Mouse (Mus musculus) neutrophil, adult 5-6 weeks (primary cell): ENCODE measurements around the gene Actl6b. TPM values are rescaled to one million over a fixed set of nuclear protein-coding genes. Genes with fewer than 3 reads are reported as not detected.
A peak's percentile ranks its signal among the peaks of the same experiment; 100 is the strongest.

ENCODE experiments used
- ATAC-seq: fragments of 151-379, 151-347 bp; 2 replicates; pipeline ENCODE4 v1.8.0; 2017; ENCODE audit warnings: mild to moderate bottlenecking, moderate TSS enrichment; ENCODE audit not compliant: insufficient number of reproducible peaks, poor library complexity, low FRiP score, severe bottlenecking; ENCODE audit errors: extremely low read depth
- total RNA-seq: library from RNA; stranded (forward); fragments of 200-1000 nt; gene quantifications from 2 replicates; pipeline ENCODE4 v1.2.3, GENCODE M21; 2017

Actl6b gene
- 0.37 TPM in 1 of 2 replicates, not detected in the other for total RNA-seq

DNA sequence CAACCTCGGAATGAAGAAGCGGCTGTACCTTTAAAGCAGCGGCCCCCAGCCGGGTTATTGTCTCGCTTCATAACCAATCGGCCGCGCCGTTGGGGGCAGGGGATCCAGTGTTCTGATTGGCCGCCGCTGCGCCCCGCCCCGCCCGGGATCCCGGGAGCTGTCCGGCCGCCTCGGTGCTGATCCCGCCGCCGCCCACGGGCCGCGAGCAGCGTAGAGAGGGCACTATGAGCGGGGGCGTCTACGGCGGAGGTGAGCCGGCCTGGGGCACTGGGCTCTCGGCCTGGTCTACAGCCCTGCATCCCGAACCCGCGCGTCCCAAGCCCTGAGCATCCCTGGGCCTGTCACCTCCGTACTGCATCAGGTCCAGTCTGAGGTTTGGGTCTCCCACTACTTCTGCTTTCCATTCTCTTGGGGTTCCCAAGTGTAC, at the start of gene Actl6b:
Gene Actl6b, plus strand, starts transcription at position 107 of the 427 bp plus-strand sequence.
- no peak for ATAC-seq

DNA sequence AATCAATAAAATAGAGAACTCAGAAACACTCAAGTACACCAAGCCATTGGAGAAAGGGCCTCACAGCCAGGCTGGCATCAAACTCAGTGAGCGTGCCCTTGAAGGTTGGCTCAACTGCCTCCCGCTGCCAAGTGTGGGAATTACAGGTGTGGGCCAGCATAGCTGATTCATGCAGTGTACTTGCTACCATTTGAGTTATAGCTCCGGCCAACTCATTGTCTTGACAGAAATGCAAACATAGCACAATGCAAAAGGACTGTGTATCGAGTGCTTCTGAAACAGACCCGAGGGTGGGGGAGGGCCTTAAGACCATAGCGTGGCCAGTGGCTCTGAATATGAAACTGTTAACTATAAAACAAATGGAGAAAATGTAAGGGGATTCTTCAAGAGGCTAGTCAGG, 49.3 kb upstream of the Actl6b start:
- ATAC-seq = no peak

DNA sequence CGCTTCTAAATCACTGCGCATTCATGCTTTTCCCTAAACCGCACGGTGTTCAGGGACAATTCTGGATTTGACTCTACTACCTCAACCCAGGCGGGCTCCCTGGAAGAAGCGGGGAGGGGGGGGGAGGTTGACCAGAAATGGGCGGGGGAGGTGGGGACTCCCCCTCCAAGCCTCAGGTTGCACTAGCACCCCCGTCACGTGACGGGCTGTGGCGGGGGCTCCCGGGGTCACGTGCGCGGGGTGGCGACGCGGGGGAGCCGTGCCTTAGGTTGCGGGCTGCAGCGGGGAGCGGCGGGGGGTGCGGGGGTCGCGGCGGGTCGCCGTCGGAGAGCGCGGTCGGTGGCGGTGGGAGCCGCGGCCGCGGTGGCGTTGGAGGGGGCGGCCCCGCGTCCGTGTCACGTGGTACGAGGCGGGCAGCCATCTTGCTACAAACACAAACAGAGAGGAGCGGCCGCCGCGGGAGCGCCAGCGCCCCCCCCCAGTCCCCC, 43.3 kb upstream of the Actl6b start:
- peak; percentile 35; the same call in 1 of the 2 replicates for ATAC-seq

DNA sequence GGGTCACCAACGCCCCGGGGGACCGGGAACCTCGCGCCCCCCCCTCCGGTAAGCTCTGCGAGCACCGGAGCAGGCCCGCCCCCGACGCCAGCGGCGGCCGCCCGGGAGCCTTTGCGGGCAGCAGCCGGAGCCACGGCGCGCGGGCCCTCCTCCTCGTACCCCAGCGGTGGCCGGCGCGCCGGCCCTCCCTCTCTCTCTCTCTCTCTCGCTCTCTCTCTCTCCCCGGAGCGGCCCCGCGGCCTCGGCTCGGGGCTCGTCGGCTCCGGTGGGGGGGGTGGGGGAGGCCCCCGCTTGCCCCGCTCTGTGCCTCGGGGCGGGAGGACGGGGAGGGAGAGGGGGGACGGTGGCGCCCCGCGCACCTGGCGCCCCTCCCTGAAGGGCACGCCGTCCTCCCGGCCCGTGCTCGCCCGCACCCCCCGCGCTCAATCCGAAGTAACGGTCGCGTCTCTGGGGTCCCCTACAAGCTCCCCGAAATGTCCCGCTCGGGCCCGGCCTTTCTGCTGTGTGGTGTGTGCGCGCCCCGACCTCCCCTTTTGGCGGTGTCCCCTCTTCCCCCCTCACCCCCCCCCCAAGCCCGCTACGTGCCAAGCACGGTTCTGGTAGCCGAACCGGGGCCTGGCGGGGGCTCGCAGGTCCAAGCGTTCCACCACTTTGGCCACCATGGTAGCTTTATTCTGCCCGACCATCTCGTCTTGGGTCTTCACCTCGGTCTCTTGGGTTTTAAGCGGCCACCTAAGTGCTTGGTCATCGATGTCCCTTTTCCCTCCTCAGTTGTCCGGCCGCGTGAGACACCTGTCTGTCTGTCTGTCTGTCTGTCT, 42.5 kb upstream of the Actl6b start:
- ATAC-seq = no peak

DNA sequence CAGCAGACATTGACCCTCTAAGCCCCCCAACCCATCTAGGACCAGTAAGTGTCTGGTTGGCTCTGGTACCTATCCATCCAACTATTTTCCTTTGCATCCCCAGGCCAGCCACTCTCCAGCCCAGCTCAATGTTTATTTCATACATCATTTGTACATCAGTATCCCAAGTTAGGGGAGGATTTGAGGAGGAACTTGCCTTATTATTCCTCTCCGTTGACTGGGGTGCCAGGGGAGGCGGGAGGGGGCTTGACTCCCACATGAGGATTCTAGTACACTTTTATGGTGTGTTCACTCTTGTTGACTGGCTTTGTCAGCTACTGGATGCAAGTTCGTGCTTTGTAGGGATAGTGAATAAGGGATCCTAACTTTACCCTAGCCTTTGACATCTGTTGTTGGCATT, 41.6 kb upstream of the Actl6b start:
- ATAC-seq = no peak

DNA sequence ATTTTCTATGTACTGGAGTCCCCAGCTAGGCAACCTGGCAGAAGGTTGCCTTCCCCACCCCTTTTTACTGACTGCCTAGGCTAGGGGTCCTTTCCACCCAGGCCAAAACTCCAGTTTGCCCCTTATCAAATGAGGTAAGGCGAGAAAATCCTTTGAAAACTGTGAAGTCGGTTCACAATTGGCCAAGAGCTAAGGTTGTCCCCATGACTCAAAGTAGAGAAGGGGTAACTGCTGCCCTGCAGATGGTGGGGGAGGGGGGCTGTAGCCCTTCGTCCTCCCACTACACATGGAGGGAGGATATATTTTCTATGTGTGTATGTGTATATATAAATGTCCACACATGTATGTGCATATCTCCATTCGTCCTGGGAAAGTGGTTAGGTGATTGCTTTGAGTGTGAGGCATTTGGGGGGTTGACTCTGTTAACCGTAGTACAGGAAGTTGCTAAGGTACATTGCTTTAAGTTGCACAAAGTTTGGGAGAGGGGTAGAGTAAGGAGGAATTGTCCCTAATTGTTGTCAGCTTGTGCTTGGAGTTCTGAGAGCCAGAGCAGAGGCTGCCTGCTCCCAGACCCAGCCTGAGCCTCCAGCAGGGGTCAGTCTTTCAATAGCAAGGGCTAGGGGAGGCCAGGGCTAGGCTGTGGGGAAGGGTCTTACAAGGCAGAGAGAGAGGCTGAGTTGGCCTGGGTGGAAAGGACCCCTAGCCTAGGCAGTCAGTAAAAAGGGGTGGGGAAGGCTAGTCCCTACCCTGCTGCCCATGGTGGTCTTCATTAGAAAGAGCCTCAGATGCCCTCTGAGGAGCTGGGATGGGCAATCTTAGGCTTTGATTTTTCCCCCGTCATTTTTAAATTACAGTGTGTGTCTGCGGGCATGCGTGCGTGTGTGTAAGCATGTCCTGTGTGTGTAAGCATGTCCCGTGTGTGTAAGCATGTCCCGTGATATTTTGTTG, 40.2 kb upstream of the Actl6b start:
- ATAC-seq = no peak

DNA sequence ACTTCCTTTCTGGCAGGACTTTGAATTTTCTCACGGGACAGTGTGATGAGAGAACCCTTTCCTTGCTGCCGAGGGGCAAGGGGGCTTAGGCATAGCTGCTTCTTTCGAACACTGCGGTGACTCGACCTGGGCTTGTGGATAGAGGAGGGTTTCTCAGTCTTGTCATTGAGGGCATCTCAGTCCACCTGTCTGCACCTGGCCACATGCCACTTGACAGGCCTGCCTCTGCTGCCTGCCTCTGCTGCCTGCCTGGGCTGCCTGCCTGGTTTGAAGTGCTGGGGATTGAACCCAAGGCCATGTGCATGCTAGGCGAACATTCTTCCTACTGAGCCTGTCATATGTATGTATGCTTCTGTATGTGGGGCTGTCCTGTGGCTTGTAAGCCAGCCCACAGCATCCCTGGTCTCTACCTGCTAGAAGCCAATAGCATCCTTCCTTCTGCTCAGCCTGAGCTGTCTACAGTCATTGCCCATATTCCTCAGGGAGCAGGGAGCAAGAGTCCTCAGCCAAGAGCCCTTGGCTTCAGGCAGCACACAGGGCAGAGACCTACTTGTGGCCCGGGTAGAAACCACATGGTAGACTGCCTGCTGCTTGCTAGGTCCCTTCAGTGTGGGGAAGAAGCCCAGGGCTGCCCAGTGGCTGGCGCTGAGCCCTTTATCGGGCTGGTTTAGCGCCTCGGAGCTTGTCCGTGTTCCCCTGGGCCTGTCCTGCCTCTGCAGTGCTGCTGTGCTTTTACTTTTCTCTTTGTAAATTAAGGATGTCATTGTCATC, 39.2 kb upstream of the Actl6b start:
- ATAC-seq = no peak

DNA sequence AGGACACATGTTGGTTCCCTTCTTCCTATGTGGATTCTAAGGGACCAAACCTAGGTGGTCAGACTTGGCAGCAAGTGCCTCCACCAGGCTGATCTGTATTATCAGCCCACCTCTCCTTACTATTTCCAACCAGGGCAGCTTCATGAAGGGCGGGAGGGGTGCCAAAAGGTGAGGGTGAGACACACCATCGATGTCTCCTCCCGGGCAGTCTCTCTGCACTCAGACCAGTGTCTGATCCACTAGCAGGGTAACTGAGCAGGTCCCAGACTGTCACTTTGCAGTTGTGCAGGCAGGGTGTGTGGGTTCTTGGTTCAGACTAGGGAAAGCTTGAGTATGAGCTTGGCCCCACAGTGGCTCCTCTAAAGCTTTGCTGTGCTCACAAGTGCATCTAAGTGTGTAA, 38.5 kb upstream of the Actl6b start:
- no peak for ATAC-seq

DNA sequence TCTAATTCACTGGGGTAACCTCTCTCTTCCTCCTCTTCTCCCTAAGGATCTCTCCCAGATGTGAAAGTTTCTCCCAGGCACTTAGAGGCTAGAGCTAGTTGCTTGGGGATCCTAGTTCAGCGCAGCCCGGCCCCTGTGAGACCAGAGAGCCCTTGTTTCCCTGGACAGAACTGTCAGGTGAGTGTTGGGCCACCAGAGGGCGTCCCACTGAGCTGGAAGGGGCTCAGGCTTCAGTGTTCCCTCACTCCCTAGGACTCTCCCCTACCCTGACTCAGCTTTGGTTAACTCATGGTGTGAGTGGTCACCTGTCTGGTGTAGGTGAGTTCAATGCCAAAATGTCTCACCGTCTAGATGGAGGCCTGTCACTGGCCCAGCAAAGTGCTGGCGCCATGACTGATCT, 34.9 kb upstream of the Actl6b start, which contains the start of gene Gigyf1:
Gene Gigyf1, plus strand, starts transcription at position 113 of the 400 bp plus-strand sequence.
- ATAC-seq = peak; percentile 8; the same call in 1 of the 2 replicates

DNA sequence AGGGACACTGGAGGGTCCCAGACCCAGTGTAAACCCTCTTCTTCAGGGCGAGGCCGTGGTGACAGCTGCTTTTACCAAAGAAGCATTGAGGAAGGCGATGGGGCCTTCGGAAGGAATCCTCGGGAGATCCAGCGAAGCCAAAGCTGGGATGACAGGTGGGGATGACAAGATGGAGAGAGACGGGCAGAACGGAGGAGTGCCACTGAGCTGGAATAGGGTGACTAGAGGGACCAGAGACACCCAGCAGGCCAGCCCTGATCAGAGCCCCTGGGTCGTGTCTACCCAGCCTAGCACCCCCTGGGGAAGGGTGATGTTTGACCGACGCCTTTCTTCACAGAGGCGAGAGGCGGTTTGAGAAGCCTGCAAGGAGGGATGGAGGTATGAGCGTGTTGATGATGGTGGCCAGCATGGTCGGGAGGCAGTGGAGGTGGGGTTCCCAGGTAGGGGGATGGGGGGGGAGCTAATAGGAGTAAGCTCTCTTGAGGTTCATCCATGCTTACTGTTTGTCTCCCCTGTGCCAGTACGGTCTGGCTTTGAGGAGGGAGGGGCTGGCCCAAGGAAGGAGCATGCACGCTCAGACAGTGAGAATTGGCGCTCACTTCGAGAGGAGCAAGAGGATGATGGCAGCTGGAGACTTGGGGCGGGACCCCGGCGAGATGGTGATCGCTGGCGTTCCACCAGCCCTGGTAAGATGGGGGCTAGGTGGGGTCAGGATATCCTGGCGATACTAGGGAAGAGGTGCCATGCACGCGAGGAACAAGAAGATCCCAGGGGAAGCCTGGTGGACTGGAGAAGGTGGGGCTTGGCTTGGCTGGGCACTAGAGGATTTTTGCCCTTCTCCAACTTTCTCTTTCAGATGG, 33.4 kb upstream of the Actl6b start:
- no peak for ATAC-seq

DNA sequence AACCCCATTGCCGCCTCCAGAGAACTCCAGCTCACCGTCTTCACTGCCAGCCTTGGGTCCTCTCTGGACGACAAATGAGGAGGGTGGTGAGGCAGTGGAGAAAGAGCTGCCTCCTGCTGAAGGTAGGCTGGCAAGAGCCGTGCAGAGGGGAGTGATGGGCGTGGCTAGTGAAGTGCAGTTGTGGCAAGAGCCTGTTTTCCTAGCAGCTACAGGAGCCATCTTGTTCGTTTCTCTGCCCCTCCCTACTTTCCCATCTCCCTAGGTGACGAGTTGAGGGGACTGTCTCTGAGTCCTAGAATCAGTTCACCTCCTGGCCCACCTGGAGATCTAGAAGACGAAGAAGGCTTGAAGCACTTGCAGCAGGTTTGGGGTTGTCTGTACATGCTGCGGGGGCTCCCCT, 31.5 kb upstream of the Actl6b start:
- no peak for ATAC-seq

DNA sequence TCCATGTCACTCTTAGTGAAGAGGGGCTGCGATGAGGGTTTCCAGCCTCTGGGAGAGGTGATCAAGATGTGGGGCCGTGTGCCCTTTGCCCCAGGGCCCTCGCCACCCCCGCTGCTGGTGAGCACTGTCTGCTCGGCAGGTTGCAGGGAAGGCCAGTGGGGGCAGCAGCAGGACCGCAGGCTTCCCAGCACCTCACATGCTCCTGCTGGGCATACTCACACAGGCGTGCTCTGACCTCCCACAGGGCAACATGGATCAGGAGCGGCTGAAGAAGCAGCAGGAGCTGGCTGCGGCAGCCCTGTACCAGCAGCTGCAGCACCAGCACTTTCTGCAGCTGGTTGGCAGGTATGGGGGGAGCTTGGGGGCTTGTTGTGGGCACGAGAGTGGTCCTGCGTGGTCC, 30.6 kb upstream of the Actl6b start:
- ATAC-seq = no peak

DNA sequence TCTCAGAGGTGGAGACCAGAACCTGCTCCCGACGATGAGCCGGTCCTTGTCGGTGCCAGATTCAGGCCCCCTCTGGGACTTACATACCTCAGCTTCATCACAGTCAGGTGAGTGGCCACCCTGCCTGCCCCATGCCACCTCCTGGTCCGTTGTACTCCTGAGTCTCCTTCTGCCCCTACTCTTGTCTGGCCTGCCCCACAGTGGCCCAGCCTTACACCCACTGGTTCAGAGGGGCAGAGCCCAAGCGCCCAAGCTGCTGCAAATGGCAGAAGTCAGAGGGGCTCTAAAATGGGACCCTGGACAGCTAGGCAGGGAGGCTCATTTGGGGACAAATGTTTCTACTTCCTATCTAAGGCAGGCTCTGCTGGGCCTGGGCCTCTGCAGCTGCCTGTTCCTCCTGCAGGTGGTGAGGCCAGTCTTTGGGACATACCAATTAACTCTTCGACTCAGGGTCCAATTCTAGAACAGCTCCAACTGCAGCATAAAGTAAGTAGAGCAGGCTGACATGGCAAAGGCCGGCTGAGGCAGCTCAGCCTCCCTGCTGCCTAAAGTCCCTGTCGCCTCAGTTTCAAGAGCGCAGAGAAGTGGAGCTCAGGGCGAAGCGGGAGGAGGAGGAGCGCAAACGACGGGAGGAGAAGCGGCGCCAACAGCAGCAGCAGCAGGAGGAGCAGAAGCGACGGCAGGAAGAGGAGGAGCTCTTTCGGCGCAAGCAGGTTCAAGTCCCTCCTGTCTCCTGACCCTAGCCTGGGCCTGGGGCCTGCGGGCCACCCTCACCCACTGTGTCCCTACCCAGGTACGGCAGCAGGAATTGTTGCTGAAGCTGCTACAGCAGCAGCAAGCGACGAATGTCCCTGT, 29.7 kb upstream of the Actl6b start:
- ATAC-seq = no peak

DNA sequence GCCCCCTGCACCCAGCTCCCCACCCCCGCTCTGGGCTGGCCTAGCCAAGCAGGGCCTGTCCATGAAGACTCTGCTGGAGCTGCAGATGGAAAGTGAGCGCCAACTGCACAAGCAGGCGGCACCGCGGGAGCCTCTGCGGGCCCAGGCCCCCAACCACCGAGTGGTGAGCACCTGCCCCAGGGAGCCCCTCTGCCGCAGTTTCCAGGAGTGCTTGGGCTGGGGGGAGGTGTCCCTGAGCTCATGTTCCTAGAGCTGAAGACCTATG, 29.1 kb upstream of the Actl6b start:
- no peak for ATAC-seq

DNA sequence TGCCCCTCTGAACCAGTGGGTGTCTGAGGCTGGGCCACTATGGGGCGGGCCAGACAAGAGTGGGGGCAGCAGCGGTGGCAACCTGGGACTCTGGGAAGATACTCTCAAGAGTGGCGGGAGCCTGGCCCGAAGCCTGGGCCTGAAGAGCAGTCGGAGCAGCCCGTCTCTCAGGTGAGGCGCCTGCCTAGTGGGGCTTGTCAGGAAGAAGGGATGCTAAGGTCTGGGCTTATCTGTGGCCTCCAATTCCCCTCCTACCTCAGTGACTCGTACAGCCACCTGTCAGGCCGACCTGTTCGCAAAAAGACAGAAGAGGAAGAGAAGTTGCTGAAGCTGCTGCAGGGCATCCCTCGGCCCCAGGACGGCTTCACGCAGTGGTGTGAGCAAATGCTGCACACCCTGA, 28.6 kb upstream of the Actl6b start:
- no peak for ATAC-seq

DNA sequence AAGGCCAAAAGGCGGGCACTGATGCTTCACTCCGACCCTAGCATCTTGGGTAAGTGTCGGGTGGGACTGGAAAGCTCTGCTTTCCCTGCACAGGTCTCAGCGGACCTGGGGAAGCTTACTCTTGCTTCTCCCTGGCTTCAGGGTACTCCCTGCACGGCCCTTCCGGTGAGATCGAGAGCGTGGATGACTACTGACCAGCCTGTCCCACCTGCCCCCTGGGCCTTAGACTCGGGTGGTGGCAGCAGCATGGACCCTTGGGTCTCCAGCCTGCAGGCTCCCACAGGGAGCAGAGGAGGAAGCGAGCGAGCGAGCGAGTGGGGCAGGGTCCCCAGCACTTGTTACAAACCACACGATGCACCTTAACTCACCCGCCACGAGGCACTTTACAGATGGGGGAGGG, 27.8 kb upstream of the Actl6b start:
- ATAC-seq = no peak

DNA sequence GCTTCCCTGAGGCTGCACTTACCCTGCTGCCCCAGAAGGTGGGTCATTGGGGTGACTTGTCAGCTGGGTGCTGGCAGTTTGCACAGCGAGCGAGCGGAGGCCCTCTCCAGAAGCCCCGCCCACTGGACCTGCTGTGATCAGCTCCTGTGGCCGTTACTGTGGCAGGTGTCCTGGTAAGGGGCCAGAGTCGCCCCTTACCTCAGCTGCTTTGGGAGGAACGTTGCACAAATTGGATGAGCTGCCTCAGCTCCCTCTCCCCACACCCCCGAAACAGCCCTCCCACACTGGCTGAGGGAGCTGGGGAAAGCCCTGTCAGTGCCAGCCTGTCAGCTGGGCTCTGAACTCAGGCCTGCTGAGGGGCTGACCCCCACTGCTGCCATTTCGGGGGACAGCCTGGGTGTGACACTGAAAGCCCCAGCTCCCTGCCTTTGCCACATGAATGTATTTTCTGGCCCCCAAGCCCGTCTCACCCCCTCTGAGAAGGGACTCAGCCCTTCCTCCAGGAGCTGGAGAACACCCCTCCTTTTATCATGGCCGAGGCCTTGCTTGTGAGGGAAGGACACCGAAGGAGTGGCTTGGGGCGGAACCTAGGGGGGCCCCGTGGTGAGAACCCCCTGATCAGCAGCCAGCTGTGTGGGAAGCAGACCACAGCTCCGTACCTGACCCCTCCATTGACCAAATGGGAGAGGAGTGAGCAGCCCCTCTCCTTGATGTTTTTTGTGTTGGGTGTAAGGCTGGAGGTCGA, 27.0 kb upstream of the Actl6b start:
- ATAC-seq = no peak
